22 mouse cellular contexts compared by ENCODE assay signal in the genomic region with DNA sequence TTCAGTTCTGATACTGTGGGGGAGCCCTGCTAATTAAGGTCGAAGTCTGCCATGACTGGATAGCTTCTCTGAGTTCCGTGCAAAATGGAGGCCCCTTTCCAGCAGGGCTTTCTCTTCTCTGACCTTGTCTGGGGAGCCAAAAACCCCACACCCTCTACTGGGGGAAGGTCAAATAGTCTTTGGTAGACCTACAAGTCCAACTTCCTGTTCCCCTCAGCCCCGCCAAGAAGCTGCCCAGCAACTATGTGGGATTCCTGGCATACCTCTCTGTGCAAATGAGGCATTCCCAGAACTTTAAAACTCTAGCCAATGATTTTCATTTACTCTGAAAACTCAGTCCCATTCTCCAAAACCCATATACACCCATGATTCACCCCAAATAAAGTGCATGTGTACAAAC. TPM values are rescaled to one million over a fixed set of nuclear protein-coding genes. Genes with fewer than 3 reads are reported as not detected.
A peak's percentile ranks its signal among the peaks of the same experiment; 100 is the strongest.
DNase-seq lines count a peak whose midpoint lies in the region; ATAC-seq lines count a peak whose summit lies in the region.
"Had no signal": no experiment of that assay in that cellular context is flagged by ENCODE, and none has a peak within 500 bp of the region (broad histone marks: within the 10 kb centered on the region; RNA-seq: fewer than 3 reads in every experiment).

No protein-coding gene starts in this region.

- intact Hi-C loops in left cerebral cortex, postnatal 4 days (cut with DNase I), result no loop called here

- no peak overlapping the region for H3K9ac ChIP-seq in heart, embryonic 16.5 days (ENCODE audit: low read length)
- H3K9ac ChIP-seq in kidney, embryonic 15.5 days, result no peak overlapping the region
- H3K9ac ChIP-seq: liver, embryonic 14.5 days; midbrain, embryonic 12.5 days; neural tube, embryonic 13.5 days; stomach, embryonic 15.5 days had no signal

- no peak overlapping the region for H3K4me3 ChIP-seq in heart, embryonic 16.5 days (ENCODE audit: low read length)
- no peak overlapping the region for H3K4me3 ChIP-seq in kidney, embryonic 15.5 days (replicated peaks)
- H3K4me3 ChIP-seq: embryonic facial prominence, embryonic 10.5 days; erythroblast, embryonic 14.5 days; heart, adult 2 months; left cerebral cortex, adult 2 months; midbrain, embryonic 12.5 days; neural tube, embryonic 13.5 days; stomach, embryonic 15.5 days had no signal

- H3K4me2 ChIP-seq in heart, embryonic 16.5 days (ENCODE audit: low read depth, low read length), result no peak overlapping the region
- no peak overlapping the region for H3K4me2 ChIP-seq in kidney, embryonic 15.5 days
- H3K4me2 ChIP-seq: midbrain, embryonic 12.5 days; neural tube, embryonic 13.5 days; stomach, embryonic 15.5 days had no signal

- no peaks in the 10 kb centered on the region for H3K9me3 ChIP-seq in heart, embryonic 16.5 days (replicated peaks; ENCODE audit: control insufficient read depth, low read length)
- no peaks in the 10 kb centered on the region for H3K9me3 ChIP-seq in kidney, embryonic 15.5 days (replicated peaks)
- H3K9me3 ChIP-seq: embryonic facial prominence, embryonic 10.5 days; midbrain, embryonic 12.5 days; neural tube, embryonic 13.5 days; stomach, embryonic 15.5 days had no signal

- peaks cover 5% of the 10 kb centered on the region for H3K36me3 ChIP-seq in heart, embryonic 16.5 days (ENCODE audit: control insufficient read depth, insufficient read depth)
- H3K36me3 ChIP-seq in kidney, embryonic 15.5 days, result no peaks in the 10 kb centered on the region
- H3K36me3 ChIP-seq: G1E; midbrain, embryonic 12.5 days; neural tube, embryonic 13.5 days; stomach, embryonic 15.5 days had no signal

- no peak; the same call in 1 of the 2 replicates for ATAC-seq in heart, embryonic 16.5 days (replicated peaks; ENCODE audit: extremely low read depth, insufficient read depth, low FRiP score)
- no peak for ATAC-seq in kidney, embryonic 15.5 days (replicated peaks; ENCODE audit: low FRiP score)
- ATAC-seq: forebrain, embryonic 16.5 days; inflammation-experienced regulatory T-cells, adult 6 months had no signal

- no peak for DNase-seq in heart, adult 11 months
- DNase-seq in 3T3-L1 (ENCODE audit: low read depth, low spot score), result peak; percentile 52
- DNase-seq in Muller cell, postnatal 12 days (ENCODE audit: inconsistent ontology term), result peak; percentile 70
- DNase-seq in left cerebral cortex, postnatal 4 days, result no peak
- no peak for DNase-seq in urinary bladder, postnatal 10 days (ENCODE audit: low spot score)
- DNase-seq in liver, result no peak
- DNase-seq: adrenal gland, postnatal 10 days; cerebellum, adult 11-12 months; cerebellum, postnatal 36 days; heart, adult 2 months had no signal

- peak overlapping the region; percentile 55 for H3K27ac ChIP-seq in heart, embryonic 16.5 days (ENCODE audit: low read length)
- H3K27ac ChIP-seq in kidney, embryonic 15.5 days, result 0 out of 2 replicates have a peak overlapping the region, but pooled peaks have one; percentile 23
- H3K27ac ChIP-seq: embryonic facial prominence, embryonic 10.5 days; heart, adult 2 months; left cerebral cortex, adult 2 months; liver, embryonic 14.5 days; midbrain, embryonic 12.5 days; neural tube, embryonic 13.5 days; stomach, embryonic 15.5 days had no signal

- WGBS in heart, embryonic 16.5 days, result 59% methylated on average over 3 of the region's 3 CpGs
- 78% methylated on average over 3 of the region's 3 CpGs for WGBS in kidney, embryonic 15.5 days

- H3K4me1 ChIP-seq in heart, embryonic 16.5 days (ENCODE audit: control insufficient read depth, insufficient read depth, low read length), result peaks cover 15% of the 10 kb centered on the region
- H3K4me1 ChIP-seq in kidney, embryonic 15.5 days, result peaks cover 13% of the 10 kb centered on the region
- H3K4me1 ChIP-seq: midbrain, embryonic 12.5 days; neural tube, embryonic 13.5 days; stomach, embryonic 15.5 days had no signal

- H3K27me3 ChIP-seq in heart, embryonic 16.5 days (ENCODE audit: control insufficient read depth, insufficient read depth, low read length), result no peaks in the 10 kb centered on the region
- H3K27me3 ChIP-seq in kidney, embryonic 15.5 days, result no peaks in the 10 kb centered on the region
- H3K27me3 ChIP-seq: midbrain, embryonic 12.5 days; neural tube, embryonic 13.5 days; stomach, embryonic 15.5 days had no signal

RNA-seq across cellular contexts. Expression of a gene that starts 52.2 kb away (rescaled TPM):
- 60.6 and 63.7 TPM in 2 replicates for polyA plus RNA-seq in heart, embryonic 16.5 days (2015; fragmentation: Nextera tagmentation; extraction: Ambion mirVana)
- 24.8 and 27.3 TPM in 2 replicates for polyA plus RNA-seq in kidney, embryonic 15.5 days (2015; fragmentation: Nextera tagmentation; extraction: Ambion mirVana)
- total RNA-seq in left cerebral cortex, postnatal 4 days (2021), result 1 to 10 TPM; 2.0 to 2.3 TPM
- total RNA-seq: G1E had no signal
- polyA plus RNA-seq: erythroblast, embryonic 14.5 days; G1E had no signal

RNA-seq across cellular contexts. Expression of a gene that starts 52.4 kb away (rescaled TPM):
- polyA plus RNA-seq in heart, embryonic 16.5 days (2015; fragmentation: Nextera tagmentation; extraction: Ambion mirVana), result 18.7 and 20.7 TPM in 2 replicates
- 17.8 and 22.6 TPM in 2 replicates for polyA plus RNA-seq in kidney, embryonic 15.5 days (2015; fragmentation: Nextera tagmentation; extraction: Ambion mirVana)
- total RNA-seq in left cerebral cortex, postnatal 4 days (2021), result 10 to 100 TPM; 47.8 to 49.0 TPM
- polyA plus RNA-seq: erythroblast, embryonic 14.5 days; G1E had no signal

Comparison
In these comparisons a context has a peak if more than half of its experiments do, and no peak if none do; other contexts are left out.
1. DNase-seq: peak in 3T3-L1 (single experiment) and Muller cell, postnatal 12 days (single experiment); none in heart, adult 11 months (single experiment), left cerebral cortex, postnatal 4 days (single experiment), urinary bladder, postnatal 10 days (single experiment) and liver (single experiment).